Mouse (Mus musculus): ENCODE results near the gene Sobp. TPM values are rescaled to one million over a fixed set of nuclear protein-coding genes. Genes with fewer than 3 reads are reported as not detected.

The Sobp gene
- polyA plus RNA-seq, 3 experiments from 2014 or later: not detected

DNA sequence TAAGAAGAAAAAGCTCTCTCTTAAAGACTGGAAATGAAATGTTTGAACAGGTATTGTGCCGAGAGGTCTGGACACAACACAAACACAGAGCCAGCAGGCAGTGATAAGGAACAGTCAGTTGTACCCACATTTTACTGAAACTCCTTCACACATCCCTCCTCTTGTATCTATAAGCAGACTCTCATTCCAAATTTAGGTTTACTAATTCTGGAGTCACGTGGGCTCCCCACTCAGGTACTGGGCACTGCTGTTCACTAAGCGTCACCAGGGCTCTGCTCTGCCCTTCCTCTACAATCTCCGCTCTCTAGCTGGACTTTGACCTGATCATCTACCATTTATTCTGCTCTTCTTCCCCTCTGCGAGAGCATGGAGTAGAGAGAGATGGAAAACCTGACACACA, 15.4 kb downstream of the Sobp start:
- ATAC-seq: no peak

GRCm38 (mm10) chr10:43155046-43155560, 19.2 kb downstream of the Sobp start:
- no peak for ATAC-seq

DNA sequence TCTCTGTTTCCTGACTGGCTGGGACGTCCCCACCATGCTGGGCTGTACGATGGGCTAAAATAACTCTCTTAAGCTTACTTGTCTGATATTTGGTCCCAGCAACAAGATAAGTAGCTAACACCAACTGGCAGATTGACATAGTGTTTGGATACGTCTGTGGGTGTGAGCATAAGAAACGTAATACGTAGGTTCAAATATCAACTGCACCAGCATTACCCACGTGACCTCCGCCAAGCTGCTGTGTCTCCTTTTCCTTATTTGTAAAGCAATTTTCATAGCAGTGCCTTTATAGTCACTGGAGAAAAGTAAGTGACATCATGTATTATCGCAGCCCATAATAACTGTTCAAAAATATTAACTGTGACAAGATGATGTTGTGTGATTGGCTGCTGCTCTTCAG, 21.7 kb downstream of the Sobp start:
- no peak for ATAC-seq

GRCm38 (mm10) chr10:43148456-43148855, 25.9 kb downstream of the Sobp start:
- ATAC-seq: no peak

DNA sequence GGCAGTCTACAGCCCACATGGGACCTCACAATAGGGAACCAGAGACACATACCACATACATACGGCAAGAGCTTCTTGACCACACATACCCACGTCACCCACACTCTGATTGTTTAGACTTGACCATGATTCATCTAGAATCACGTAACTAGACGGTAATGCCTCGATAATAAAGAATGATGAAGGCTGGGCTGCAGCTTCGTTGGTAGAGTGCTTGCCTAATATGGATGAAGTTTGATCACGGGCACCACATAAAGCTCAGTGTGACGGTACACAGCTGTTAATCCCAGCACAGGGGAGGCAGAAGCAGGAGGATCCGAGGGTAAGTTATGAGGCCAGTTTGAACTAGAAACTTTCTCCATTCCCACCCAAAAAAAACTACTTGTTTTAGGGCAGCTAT, 31.2 kb downstream of the Sobp start:
- no peak for ATAC-seq

DNA sequence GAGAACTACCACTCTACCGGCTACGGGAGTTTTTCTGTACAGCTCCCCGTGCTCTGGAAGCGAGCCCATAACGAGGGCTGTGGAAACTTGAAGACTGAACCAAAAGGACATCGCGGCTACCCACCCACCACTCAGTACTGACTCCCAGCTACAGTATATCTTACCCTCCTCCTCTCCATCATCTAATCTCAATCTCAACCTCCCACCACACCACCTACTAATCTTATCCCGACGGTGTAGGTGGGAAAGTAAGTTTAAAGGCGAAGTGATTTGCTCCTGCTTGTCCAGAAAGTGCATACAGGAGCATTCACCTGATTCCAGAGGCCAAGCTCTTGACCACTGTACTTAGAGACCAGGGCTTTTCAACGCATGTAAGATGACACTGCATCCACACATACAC, 40.3 kb downstream of the Sobp start:
- no peak for ATAC-seq

DNA sequence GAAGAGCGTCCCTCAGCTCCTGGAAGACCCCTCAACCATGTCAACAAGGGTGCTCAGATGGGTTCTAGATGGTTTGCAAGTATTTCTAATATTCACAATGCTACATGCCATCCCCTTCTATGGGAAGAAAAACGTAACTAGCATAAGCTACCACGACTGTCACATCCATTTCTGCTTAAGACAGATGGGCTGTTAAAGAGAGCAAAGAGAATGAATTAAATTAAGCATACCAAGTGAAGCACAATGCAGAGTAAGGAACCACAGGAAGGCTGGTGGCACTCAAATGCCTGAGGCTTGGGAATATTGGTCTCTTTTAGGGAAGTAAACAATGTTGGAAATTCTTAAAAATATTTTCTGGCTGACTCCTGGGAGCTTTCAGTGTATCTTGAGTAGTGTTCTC, 45.6 kb downstream of the Sobp start:
- no peak for ATAC-seq

- no peak for ATAC-seq
Observed at GRCm38 (mm10) chr10:43124561-43124960, 49.8 kb downstream of the Sobp start.

DNA sequence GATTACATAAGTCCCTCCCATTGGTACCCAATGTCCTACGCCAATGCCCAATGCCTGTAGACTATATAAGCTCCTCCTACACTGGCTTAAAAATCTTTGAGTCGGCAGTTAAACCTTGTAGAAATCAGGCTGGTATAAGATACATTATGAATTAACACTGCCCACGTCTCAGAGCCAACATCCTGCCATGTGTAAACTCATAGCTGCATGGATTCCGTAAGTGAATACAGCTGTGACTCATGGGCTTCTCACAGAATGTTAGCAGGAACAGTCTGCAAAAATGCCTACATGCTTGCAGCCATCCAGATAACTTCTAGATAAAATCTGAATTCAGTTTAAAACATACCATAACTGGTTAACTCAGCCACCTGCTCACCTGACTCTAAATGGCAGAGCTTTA, 50.2 kb downstream of the Sobp start:
- no peak for ATAC-seq

- ATAC-seq: no peak
Observed at GRCm38 (mm10) chr10:43123422-43123821, 50.9 kb downstream of the Sobp start.

DNA sequence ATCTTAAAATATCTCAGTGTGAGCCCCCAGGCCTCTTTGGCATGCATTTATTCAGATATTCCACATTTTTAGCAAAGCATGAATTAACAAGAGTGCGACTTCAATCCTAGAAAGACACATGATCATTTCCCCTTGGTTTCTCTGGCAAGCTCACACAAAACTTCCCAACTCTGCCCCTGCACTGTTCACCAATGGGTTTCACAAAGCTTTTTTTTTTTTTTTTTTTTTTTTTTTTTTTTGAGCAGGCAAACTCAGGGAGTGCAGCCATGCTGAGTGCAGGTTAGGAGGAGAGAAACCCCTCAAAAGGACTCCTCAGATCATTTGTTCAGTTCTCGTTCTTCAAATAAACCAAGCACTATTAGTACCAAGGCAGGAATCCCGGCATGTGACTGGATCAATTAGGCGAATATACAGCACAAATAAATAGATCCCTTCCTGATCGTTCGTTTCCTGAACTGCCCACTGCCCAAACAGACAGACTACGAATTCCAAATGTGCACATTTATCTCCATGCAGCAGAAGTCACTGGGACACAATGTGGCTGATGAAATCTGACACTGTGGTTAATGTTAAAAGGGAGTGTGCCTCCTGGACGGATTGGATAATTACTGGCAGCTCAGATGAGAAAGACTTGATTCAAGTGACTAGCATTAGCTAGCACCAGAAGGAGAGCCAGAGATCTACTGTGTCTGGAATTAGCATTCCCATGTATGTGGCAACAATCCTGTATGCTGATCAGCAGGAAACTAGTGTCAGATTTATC, 53.5 kb downstream of the Sobp start:
- no peak for ATAC-seq

DNA sequence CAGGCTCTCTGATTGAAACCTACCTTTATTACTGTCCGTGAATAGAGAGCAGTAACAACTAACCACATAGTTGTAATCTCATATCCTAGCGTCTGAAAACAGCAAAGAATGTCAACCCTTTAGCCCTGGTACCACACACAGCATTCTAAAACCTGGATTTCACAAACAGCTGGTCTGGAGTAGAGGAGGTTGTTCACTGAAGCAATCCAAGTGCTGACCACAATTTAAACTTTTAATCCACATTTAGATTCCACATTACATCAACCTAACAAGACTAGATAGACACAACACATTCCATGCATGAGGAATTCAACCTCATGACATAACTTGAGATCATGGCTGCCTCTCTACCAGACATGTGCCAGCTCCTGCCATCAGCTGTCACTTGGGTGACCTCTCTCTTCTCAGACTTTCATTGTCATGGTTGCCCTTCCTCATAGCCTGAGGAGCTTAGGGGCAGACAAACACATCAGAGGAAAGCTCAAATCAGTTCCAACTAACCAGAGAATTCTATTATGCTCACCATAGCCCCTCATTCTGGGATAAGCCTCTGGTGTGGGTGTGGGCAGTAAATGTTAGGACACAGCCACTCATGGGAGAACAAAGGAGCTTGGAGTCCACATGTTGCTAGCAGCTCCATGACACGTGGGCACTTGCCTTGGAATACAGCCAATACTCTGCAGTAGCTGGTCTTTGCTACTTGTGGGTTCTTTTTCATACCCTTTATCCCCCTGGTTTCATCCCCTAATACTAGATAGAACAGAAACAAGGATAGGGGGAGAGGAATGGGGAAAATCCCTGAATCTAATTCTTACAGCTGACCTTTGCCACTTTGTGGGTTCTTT, 58.0 kb downstream of the Sobp start:
- no peak for ATAC-seq

DNA sequence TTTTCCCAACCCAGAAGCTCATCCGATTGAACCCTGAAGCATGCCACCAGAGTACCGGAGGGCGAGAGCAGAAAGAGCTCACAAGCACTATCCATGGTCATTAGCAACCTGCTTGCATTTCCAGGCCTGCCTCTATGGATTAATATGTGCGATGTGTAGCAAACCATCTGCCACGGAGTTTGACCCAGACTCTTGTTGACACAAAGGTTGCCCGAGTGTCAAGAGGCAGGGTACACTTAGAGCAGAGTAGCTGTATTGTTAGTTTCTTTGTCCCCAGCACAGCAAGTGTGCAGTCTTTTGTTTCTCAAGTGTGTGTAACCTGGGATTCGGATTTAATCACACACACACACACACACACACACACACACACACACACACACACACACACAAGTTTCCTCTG, 62.0 kb downstream of the Sobp start:
- no peak for ATAC-seq

- no peak for ATAC-seq
Observed at GRCm38 (mm10) chr10:43106616-43107015, 67.7 kb downstream of the Sobp start.

DNA sequence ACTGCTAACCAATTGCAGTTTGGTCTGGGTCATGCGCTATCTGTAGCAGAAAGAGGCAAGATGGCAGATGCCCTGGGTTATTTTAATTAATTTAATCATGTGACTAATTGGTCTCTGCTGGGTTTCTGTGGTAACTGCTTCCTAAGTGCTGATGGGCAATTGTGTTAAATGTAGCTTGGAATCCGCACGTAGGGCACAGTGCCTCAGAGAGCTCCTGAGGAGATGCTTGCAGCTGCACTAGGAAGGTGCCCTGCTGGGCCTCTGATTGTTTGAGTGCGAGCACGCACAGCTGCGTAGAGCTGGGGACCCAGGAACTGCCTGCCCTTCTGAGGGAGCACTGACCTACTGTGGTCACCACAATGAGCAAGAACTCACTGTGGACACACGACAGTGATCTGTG, 68.1 kb downstream of the Sobp start:
- ATAC-seq: no peak

GRCm38 (mm10) chr10:43100513-43100912, 73.8 kb downstream of the Sobp start:
- no peak for ATAC-seq

DNA sequence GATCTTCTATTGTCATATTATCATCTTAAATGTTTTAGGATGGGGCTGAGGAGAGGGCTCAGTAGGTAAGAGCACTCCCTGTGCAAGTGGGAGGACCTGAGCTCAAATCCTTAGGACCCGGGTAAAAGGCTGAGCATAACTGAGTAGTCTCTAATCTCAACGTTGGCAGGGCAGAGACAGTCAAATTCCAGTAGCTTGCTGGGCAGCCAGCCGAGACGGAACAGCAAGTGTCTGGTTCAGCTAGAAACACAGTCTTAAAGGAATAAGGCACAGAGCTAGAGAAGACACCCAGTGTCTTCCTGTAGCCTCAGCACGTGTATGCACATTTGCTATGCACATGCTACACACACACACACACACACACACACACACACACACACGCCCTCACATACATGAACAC, 75.1 kb downstream of the Sobp start:
- ATAC-seq: no peak

GRCm38 (mm10) chr10:43097755-43098154, 76.6 kb downstream of the Sobp start:
- ATAC-seq: no peak

DNA sequence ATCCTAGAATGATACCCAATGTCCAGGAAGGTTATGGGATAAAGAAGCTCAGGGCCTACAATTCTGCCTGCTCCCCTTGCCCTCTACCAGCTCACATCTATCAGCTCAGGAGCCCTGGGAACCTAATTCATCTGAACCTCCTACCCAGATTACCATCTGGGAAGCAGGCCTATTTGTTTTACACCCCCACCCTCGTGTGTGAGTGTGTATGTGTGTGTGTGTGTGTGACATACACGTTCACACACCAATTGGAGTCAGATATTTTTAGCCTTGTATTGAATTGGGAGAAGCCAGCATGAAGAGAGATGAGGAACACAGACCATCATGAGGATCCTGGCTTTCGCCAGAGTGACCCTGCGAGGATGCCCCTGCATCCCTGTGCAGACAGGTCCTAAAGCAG, 77.7 kb downstream of the Sobp start:
- ATAC-seq: no peak

DNA sequence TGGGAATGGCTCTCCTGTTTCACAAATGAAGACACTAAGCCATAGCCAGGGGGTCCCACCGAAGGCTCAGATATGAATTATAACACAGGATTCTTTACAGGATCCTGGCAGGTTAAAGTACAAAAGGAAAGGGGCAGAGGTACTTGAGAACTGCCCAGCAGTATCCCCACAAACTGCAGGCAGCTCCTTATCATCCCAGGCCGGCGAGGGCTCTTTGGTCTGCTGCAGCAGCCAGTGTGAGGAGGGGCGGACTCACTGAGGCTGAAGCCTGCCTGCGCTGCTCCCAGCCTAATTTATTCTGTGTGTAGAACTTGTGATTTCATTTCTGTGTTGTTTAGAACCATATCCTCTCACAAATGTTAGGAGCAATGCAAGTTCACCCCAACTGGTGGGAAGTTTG, 79.8 kb downstream of the Sobp start:
- no peak for ATAC-seq

GRCm38 (mm10) chr10:43093440-43093839, 80.9 kb downstream of the Sobp start:
- ATAC-seq: no peak

DNA sequence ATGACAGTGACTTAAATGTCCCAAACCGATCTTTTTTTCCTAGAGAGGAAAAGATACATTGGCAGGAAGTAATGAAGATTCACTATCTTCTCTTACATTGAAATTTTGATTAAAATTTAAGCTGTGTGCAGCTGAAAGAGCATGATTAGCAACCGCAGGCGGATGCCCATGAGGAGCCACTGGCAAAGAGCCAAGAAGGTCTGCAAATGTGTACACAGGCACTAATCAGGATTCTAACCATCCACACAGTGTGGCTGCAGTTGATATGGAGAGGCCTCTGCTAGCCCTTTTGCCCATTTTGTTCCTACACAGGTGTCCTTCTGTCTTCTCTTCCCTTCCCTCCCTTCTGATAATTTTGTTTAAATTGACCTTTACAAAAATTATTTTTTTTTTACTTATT, 84.3 kb downstream of the Sobp start:
- ATAC-seq: no peak

DNA sequence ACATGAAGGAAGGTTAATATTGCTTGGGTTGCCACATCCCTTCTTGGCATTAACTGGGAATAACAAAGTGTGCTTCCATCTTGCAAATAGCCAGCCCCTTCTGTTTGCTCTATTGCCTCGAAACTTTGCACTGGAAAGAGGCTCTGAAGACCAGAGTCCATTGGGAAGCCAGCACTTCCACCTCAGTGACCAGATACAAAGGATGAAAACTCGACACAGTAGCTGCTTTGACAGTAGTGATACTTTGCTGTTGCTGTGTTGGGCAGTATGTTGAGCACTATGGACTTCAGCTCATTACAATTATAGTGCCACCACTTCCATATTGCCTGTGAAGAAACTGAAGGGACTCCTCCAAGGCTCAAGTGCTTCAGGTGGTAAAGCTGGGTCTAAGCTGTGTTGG, 86.9 kb downstream of the Sobp start:
- ATAC-seq: no peak

DNA sequence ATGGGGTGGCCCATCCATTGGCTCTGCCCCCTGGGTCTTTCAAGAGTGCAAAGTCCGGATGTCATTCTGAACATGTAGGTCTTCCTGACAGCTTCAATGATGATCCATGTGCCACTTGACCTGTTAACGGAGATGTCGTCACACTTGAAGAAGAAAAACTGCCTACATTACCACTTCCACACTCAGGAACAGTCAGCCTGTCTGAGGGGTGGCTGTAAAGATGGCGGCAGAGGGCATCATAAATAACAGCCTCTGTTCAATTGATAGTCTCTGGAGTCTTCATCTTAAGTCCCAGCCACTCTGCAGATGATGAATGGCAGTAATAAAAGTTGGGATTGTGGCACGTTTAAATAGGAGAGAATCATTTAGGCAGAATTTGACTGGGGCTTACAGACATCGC, 87.4 kb downstream of the Sobp start:
- ATAC-seq: no peak
